Mouse (Mus musculus) neural tube, embryonic 15.5 days (tissue): ENCODE data around the gene Krtap26-1. TPM values are rescaled to one million over a fixed set of nuclear protein-coding genes. Genes with fewer than 3 reads are reported as not detected.

ENCODE experiments used
- ATAC-seq: fragments of 200-750 bp; cut with Nextera tagmentation; 2 replicates; pipeline ENCODE4 v1.8.0; 2017; ENCODE audit warnings: mild to moderate bottlenecking, moderate TSS enrichment, moderate library complexity; ENCODE audit not compliant: low FRiP score
- H3K27ac ChIP-seq: fragments of 300-500 bp; sonication (generic); replicated peaks from 2 replicates; pipeline ENCODE4 v1.5.1; 2015; ENCODE audit warnings: mild to moderate bottlenecking, inconsistent platforms
- H3K27me3 ChIP-seq: fragments of 300-500 bp; sonication (generic); replicated peaks from 2 replicates; pipeline ENCODE4 v1.6.1; 2015; ENCODE audit warnings: inconsistent platforms
- H3K36me3 ChIP-seq: fragments of 300-500 bp; sonication (generic); 2 replicates; pipeline ENCODE4 v1.6.1; 2015; ENCODE audit warnings: inconsistent platforms
- H3K4me1 ChIP-seq: fragments of 300-500 bp; sonication (generic); 2 replicates; pipeline ENCODE4 v1.6.1; 2015; ENCODE audit warnings: inconsistent platforms
- H3K4me2 ChIP-seq: fragments of 300-500 bp; sonication (generic); 2 replicates; pipeline ENCODE4 v1.6.1; 2015; ENCODE audit warnings: inconsistent platforms, mild to moderate bottlenecking, moderate library complexity
- H3K4me3 ChIP-seq: fragments of 300-500 bp; sonication (generic); replicated peaks from 2 replicates; pipeline ENCODE4 v1.5.1; 2015; ENCODE audit warnings: mild to moderate bottlenecking, inconsistent platforms
- H3K9ac ChIP-seq: fragments of 300-500 bp; sonication (generic); replicated peaks from 2 replicates; pipeline ENCODE4 v1.6.1; 2015; ENCODE audit warnings: mild to moderate bottlenecking, inconsistent platforms
- H3K9me3 ChIP-seq: fragments of 300-500 bp; sonication (generic); replicated peaks from 2 replicates; pipeline ENCODE4 v1.6.1; 2016; ENCODE audit warnings: inconsistent platforms
- WGBS: fragments of 180-500 bp; shearing (Covaris S2); methylation state at CpG from one replicate; pipeline ENCODE4 v1.1.7; 2015; ENCODE audit warnings: mixed read lengths; 5-methylcytosine and 5-hydroxymethylcytosine counted together
- polyA plus RNA-seq: library from polyadenylated mRNA; unstranded; fragments of >200 nt; fragmentation: Nextera tagmentation; extraction: Ambion mirVana; gene quantifications from 2 replicates; pipeline ENCODE4 v1.2.1, GENCODE M21; 2015

Gene Krtap26-1
- polyA plus RNA-seq = 0.15 TPM in 1 of 2 replicates, not detected in the other

DNA sequence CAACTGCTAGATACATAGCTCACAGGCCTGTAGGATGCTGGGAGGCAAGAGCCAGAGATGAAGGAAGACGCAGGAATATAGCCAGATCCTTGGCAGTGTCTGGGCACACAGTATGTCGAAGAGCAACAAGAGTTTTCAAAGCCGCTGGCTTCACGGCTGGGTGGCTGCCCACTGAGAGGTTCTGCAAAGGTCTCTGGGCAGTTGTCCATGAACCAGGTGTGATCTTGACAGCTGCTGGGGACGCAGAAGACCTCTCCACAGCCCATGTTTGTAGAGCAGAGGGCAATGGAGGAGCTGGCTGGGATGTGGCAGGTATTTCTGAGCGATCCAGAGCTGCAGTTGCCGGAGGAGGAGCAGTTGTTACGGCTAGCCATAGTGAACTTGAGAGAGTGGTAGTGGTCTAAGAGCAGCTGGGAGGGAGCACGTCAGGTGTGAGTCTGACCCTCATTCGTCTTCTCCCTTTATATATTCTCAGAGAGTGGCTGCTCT, at the start of gene Krtap26-1:
Gene Krtap26-1 (minus strand): TSS at position 439 of the 489 bp plus-strand sequence.
- no peak within 1 kb of the TSS for H3K4me3 ChIP-seq
- H3K4me1 ChIP-seq = no peaks in the 10 kb centered on the region
- H3K4me2 ChIP-seq = no peak within 1 kb of the TSS
- ATAC-seq = no peak
- 87% methylated on average over 10 of the region's 10 CpGs for WGBS
- no peaks in the 10 kb centered on the region for H3K9me3 ChIP-seq
- H3K27me3 ChIP-seq = no peaks in the 10 kb centered on the region
- no peak within 1 kb of the TSS for H3K9ac ChIP-seq
- no peaks in the 10 kb centered on the region for H3K36me3 ChIP-seq
- H3K27ac ChIP-seq = no peak within 1 kb of the TSS

DNA sequence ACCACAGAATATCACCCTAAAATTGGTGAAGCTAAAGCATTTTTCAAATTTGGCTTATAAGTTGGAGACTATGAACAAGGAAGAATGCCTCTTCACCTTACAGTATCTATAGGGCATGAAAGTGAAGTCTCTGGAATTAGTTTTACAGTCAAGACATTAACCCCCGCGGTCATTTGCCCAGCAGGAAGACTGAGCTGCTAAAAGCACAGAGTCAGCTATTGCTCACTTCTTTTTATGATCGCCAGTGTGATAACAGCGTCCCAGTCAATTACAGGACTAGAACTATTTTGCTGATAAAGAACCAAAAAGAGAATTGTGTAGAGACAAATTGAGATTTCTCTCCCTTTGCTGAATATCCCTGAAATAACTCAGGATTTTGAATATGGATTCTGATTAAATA, 48.7 kb upstream of the Krtap26-1 start:
- Histone ChIP-seq H3K27ac (no peak overlapping the region), H3K4me3 (no peak overlapping the region), H3K36me3 (no peaks in the 10 kb centered on the region), H3K27me3 (no peaks in the 10 kb centered on the region), H3K9me3 (no peaks in the 10 kb centered on the region), H3K4me1 (no peaks in the 10 kb centered on the region), H3K4me2 (no peak overlapping the region), H3K9ac (no peak overlapping the region)
- WGBS = 56% methylated on average over 4 of the region's 4 CpGs
- no peak for ATAC-seq

DNA sequence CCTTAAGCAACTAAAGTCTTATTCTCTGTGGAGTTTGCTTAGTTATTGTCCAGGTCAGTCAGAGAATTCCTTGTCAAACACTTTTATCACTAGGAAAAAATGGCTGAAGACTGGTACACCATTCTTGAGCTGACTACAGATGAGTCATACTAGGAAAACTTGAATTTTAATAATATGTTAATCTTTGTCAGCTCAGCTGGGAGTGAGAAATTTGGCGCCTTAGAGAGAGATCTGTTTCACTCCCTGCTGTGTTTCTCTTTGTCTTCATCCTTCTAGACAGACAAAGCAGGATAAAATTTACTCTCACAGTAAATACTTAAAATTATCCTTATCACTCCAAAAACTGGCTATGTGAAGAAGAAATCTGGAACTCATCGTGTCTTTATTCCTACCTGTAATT, 33.7 kb upstream of the Krtap26-1 start:
- Histone ChIP-seq H3K4me3 (no peak overlapping the region), H3K4me1 (no peaks in the 10 kb centered on the region), H3K36me3 (no peaks in the 10 kb centered on the region), H3K27me3 (no peaks in the 10 kb centered on the region), H3K9me3 (no peaks in the 10 kb centered on the region), H3K27ac (no peak overlapping the region), H3K4me2 (no peak overlapping the region), H3K9ac (no peak overlapping the region)
- WGBS = 36% methylated on average over 2 of the region's 2 CpGs
- no peak for ATAC-seq

DNA sequence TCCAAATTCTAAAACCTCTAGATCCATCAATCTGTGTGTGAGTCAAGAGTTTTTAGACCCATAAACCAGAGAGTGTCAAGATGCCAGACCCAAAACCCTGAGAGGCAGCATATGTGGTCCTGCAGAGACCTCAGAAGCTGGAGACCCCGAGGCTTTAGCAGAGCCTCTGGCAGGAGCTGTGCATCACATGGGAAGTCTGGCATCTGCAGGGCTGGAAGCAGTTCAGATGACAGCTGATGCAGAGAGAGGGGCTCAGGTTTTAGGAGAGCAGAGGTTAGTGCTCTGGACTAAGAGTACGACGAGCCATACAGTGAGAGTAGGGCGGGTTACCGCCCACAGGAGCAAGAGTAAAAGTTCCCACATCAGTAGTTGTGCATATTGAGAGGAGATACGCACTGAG, 31.5 kb upstream of the Krtap26-1 start:
- WGBS = 82% methylated on average over 6 of the region's 6 CpGs
- no peak for ATAC-seq
- no peak overlapping the region for H3K4me3 ChIP-seq
- H3K27me3 ChIP-seq = no peaks in the 10 kb centered on the region
- no peaks in the 10 kb centered on the region for H3K4me1 ChIP-seq
- H3K4me2 ChIP-seq = no peak overlapping the region
- no peak overlapping the region for H3K9ac ChIP-seq
- no peak overlapping the region for H3K27ac ChIP-seq
- H3K9me3 ChIP-seq = no peaks in the 10 kb centered on the region
- H3K36me3 ChIP-seq = no peaks in the 10 kb centered on the region

DNA sequence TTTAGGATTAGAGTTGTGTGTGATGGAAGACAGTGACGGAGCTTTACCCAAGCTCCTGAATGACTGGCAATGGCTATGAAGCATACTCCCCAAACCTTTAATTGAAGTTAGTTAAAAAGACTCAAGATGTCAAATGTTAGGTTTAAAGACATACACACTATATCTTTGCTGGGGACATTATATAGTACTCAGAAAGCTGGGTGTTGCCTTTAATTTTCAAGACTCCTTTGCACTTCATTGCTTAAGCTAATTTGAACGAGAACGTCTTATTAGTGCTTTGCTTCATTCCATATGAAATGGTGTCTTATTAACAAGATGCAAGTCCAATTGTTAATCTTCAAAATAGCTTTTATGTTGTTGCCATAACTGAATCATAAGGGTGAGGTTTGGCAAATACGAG, 24.0 kb upstream of the Krtap26-1 start, which contains the start of gene Krtap27-1:
Gene Krtap27-1 (minus strand): TSS at position 101 of the 400 bp plus-strand sequence.
- no peak within 1 kb of the TSS for H3K9ac ChIP-seq
- no peaks in the 10 kb centered on the region for H3K9me3 ChIP-seq
- no peak within 1 kb of the TSS for H3K27ac ChIP-seq
- WGBS = 92% methylated on average over 4 of the region's 4 CpGs
- no peaks in the 10 kb centered on the region for H3K27me3 ChIP-seq
- H3K36me3 ChIP-seq = no peaks in the 10 kb centered on the region
- H3K4me2 ChIP-seq = no peak within 1 kb of the TSS
- no peak for ATAC-seq
- H3K4me3 ChIP-seq = no peak within 1 kb of the TSS
- H3K4me1 ChIP-seq = no peaks in the 10 kb centered on the region

DNA sequence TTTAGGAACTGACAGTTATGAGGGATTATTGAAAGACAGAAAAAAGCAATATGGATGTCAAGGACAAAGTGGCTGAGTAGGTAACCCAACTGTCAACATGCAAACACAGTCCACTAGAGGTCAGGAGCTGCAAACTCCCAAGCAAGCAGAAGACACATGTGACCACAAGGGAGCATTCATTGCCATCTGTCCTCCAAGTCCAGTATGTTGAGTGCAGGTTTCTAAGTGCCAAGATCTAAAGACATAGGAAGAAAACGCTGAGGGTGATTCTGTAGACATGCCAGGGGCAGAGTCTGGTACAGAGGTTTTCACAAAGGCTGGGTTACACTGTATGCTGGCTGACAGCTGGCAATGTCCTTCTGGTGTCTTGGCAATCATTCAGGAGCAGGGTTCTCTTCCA, 9.8 kb upstream of the Krtap26-1 start:
- 52% methylated on average over 1 of the region's 1 CpGs for WGBS
- Histone ChIP-seq H3K36me3 (no peaks in the 10 kb centered on the region), H3K27ac (no peak overlapping the region), H3K4me1 (0 out of 2 replicates have a peak, but pooled peaks cover 3% of the 10 kb centered on the region), H3K27me3 (no peaks in the 10 kb centered on the region), H3K4me2 (no peak overlapping the region), H3K9ac (no peak overlapping the region), H3K4me3 (no peak overlapping the region), H3K9me3 (no peaks in the 10 kb centered on the region)
- ATAC-seq = no peak

DNA sequence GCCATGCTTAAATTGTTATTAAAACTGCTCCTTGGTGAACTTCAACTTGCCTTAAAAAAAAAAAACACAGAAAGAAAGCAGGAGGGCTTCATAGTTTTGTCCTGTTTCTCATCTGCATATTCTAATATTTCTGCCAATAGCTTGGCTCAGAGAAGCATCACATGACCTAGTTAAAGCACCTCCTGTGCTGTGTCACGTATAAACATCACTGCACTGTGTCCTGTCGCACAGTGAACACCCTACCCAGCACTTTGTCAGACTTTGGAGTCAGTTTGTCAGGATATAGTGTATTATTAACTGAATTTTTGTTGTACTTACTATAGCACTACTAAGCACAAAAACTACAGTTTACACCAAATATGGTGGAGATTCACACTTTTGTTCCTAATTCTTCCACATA, 4.4 kb upstream of the Krtap26-1 start:
- Histone ChIP-seq H3K4me3 (no peak overlapping the region), H3K27ac (no peak overlapping the region), H3K9me3 (no peaks in the 10 kb centered on the region), H3K27me3 (no peaks in the 10 kb centered on the region), H3K9ac (no peak overlapping the region), H3K4me1 (no peaks in the 10 kb centered on the region), H3K36me3 (no peaks in the 10 kb centered on the region), H3K4me2 (no peak overlapping the region)
- 73% methylated on average over 2 of the region's 2 CpGs for WGBS
- ATAC-seq = no peak

DNA sequence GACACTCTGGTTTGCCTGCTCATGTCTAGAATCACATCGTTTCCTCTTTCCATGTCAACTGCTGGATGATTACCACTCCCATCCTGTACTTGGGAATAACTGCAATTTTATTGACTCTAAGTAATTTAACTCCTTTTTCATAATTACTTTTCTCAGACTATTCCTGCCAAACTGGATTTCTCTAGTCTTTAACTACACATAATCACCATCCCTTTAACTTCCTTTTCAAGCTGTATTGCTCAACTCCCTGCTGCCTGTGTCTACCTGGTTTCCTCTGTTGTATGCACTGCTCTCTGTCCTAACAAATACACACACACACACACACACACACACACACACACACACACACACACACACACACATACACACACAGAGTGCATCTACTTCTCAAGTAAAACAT, 3.5 kb upstream of the Krtap26-1 start:
- H3K36me3 ChIP-seq = no peaks in the 10 kb centered on the region
- no peak overlapping the region for H3K27ac ChIP-seq
- H3K9ac ChIP-seq = no peak overlapping the region
- H3K27me3 ChIP-seq = no peaks in the 10 kb centered on the region
- H3K4me1 ChIP-seq = no peaks in the 10 kb centered on the region
- H3K4me3 ChIP-seq = no peak overlapping the region
- WGBS = 56% methylated on average over 1 of the region's 1 CpGs
- H3K4me2 ChIP-seq = no peak overlapping the region
- H3K9me3 ChIP-seq = no peaks in the 10 kb centered on the region
- no peak for ATAC-seq

DNA sequence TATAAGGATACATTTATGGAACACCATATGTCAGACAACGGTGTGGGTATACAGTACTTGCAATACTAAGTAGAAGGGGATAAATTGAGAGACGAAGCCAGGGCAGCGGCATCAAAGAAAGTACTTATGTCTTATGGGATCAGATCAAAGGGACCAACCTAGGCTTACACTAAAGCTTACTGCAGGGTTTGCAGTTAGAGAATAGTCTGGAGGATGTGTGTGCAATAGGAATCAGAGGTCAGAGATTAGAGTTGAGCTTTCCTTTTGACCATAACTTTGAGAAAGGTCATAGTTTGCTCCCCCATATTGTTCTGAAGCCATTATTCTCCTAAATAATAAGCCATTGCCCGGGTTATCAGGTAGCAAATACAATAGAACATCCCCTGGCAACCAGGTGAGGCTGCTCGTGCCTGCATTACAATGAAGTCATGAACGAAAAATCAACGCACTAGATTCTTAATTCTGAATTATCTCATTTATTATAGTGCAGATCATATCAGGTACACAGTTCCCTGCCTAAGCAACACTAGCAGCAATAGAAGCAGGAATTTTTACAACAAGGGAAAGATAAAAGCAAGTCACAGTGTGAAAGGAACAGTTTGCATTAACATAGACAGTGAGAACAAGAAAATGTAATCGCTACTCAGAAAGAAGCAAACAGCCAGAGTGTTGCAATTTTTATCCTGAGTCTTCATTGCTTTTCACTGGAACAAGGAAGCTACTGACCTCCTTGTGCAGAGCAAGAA, 1.1 kb downstream of the Krtap26-1 start:
- Histone ChIP-seq H3K4me2 (no peak overlapping the region), H3K9ac (no peak overlapping the region), H3K4me3 (no peak overlapping the region), H3K36me3 (no peaks in the 10 kb centered on the region), H3K4me1 (no peaks in the 10 kb centered on the region), H3K9me3 (no peaks in the 10 kb centered on the region), H3K27me3 (no peaks in the 10 kb centered on the region), H3K27ac (no peak overlapping the region)
- no peak for ATAC-seq
- WGBS = 83% methylated on average over 8 of the region's 8 CpGs

DNA sequence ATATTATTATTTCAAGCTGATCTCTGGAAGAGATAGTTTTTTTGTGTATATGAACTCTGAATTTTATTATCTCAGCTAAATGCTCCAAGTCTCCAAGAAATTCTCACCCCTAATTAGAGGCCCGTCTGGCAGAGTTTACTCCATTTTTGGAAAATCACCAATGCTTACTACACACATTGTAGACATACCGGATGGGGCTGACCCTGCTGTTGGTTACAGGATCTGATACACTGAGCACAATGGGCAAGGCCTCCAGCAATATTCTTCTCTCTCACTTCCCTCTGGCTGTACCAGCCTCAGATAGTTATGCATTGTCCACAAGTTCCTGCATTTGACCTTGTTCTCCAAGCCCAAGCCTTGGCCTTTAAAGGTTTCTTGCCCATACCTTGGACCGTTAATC, 7.5 kb downstream of the Krtap26-1 start:
- Histone ChIP-seq H3K27ac (no peak overlapping the region), H3K4me1 (no peaks in the 10 kb centered on the region), H3K4me2 (no peak overlapping the region), H3K4me3 (no peak overlapping the region), H3K36me3 (no peaks in the 10 kb centered on the region), H3K27me3 (no peaks in the 10 kb centered on the region), H3K9ac (no peak overlapping the region), H3K9me3 (no peaks in the 10 kb centered on the region)
- no peak for ATAC-seq
- WGBS = 93% methylated on average over 3 of the region's 3 CpGs

DNA sequence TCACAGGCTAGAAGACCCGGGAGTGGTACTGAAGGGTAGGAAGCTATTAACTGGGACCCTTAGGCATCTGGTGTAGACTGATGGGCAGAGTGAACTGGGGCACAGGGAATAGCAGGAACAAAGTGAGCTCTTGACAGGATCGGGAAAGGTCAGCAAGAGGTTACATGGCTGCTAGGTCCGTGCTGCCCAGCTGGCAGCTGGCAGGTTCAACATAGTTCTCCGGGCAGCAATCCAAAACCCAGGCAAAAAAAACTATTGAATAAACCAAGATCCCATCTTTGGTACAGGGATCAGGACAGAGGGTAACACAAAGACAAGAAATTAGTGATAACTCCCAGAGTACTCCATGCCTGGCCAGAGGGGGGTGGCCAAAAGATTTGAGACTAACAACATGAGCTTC, 12.5 kb downstream of the Krtap26-1 start:
- no peak overlapping the region for H3K27ac ChIP-seq
- H3K4me2 ChIP-seq = no peak overlapping the region
- no peaks in the 10 kb centered on the region for H3K36me3 ChIP-seq
- H3K4me1 ChIP-seq = no peaks in the 10 kb centered on the region
- 40% methylated on average over 4 of the region's 4 CpGs for WGBS
- H3K9me3 ChIP-seq = no peaks in the 10 kb centered on the region
- H3K27me3 ChIP-seq = no peaks in the 10 kb centered on the region
- H3K9ac ChIP-seq = no peak overlapping the region
- no peak for ATAC-seq
- H3K4me3 ChIP-seq = no peak overlapping the region

DNA sequence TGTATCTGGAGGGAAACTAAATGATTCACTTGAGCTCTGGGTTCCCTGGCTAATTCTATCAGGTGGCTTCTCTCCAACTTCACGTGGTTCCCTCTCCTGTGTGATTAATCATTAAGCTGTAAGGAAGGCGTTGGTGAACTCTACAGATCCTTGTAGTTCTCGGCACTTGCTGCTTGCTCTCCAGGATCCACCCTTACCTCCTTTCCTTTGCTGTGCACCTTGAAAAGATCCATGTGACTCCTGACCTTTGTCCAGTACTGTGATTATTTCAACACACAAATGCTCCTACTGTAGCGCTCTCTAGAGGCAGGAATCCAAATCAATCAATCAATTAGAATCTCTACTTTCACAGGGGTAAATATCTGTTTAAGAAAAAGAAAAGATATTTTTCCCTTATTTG, 16.1 kb downstream of the Krtap26-1 start:
- Histone ChIP-seq H3K27me3 (no peaks in the 10 kb centered on the region), H3K9me3 (no peaks in the 10 kb centered on the region), H3K4me2 (no peak overlapping the region), H3K36me3 (no peaks in the 10 kb centered on the region), H3K4me3 (no peak overlapping the region), H3K27ac (no peak overlapping the region), H3K4me1 (no peaks in the 10 kb centered on the region), H3K9ac (no peak overlapping the region)
- WGBS = 75% methylated on average over 4 of the region's 4 CpGs
- ATAC-seq = no peak
